Comparison of ENCODE assay signal across 16 mouse cellular contexts in the genomic region with DNA sequence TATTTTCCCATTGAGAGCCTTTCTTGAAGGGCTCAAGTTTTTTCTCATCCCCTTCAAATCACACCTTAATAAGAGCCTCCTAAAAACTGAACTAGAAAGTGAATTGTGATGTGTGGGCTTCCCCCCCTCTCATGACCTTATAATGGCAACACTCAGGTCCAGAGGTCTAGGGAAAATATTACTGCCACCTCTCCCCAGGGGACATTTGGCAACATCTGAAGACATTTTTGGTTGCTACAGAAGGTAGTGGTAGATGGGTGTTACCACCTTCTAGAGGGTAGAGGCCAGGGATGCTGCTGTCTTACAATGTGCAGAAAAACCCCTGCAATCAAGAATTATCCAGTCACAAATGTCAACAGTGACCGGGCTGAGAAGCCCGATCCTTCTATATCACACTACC.
"Had no signal": no experiment of that assay in that cellular context is flagged by ENCODE, and none has a peak within 500 bp of the region (broad histone marks: within the 10 kb centered on the region; RNA-seq: fewer than 3 reads in every experiment).

No protein-coding gene starts in this region.

- H3K4me2 ChIP-seq: limb, embryonic 15.5 days; lung, embryonic 15.5 days; neural tube, embryonic 12.5 days had no signal

- H3K27ac ChIP-seq: kidney, postnatal 0 days; limb, embryonic 15.5 days; lung, embryonic 15.5 days; midbrain, embryonic 10.5 days; neural tube, embryonic 12.5 days; stomach, postnatal 0 days had no signal

- H3K4me1 ChIP-seq: neural tube, embryonic 12.5 days had no signal

- H3K9me3 ChIP-seq: limb, embryonic 15.5 days; lung, embryonic 15.5 days; midbrain, embryonic 10.5 days; neural tube, embryonic 12.5 days had no signal

- H3K27me3 ChIP-seq: limb, embryonic 15.5 days; lung, embryonic 15.5 days; neural tube, embryonic 12.5 days had no signal

- H3K9ac ChIP-seq: limb, embryonic 15.5 days; lung, embryonic 15.5 days; neural tube, embryonic 12.5 days had no signal

- H3K36me3 ChIP-seq: limb, embryonic 15.5 days; lung, embryonic 15.5 days; midbrain, embryonic 10.5 days; neural tube, embryonic 12.5 days had no signal

- H3K4me3 ChIP-seq: limb, embryonic 15.5 days; lung, embryonic 15.5 days; midbrain, embryonic 10.5 days; neural tube, embryonic 12.5 days had no signal

- DNase-seq: kidney, adult 11 months; kidney, adult 9 months; kidney, postnatal 36 days; layer of hippocampus, adult 9-11 months; layer of hippocampus, postnatal 36 days; lung, postnatal 14 days; midbrain, embryonic 14.5 days; retina, postnatal 1 day; right cerebral cortex, postnatal 4 days; thymus, postnatal 14 days had no signal
